Mouse (Mus musculus) adrenal gland, adult 2 months (tissue): Measurements from ENCODE around the gene Gm21188. TPM values are rescaled to one million over a fixed set of nuclear protein-coding genes. Genes with fewer than 3 reads are reported as not detected.
"Not testable (repeated sequence)": the region's sequence is repeated elsewhere in the genome, so short reads cannot be mapped to it uniquely, and the experiment has no call there.

Experiments
- DNase-seq: peaks from one replicate; pipeline ENCODE4 v3.0.0; 2021
- long read RNA-seq: library from polyadenylated mRNA; stranded (forward); transcript quantifications from one replicate; pipeline ENCODE4 v2.0.0, GENCODE M21; 2021
- polyA plus RNA-seq: library from polyadenylated mRNA; depleted of rRNA; stranded (reverse); fragments of >200 nt; gene quantifications from 2 replicates; pipeline ENCODE4 v1.2.3, GENCODE M21; 2012; rRNA removed
- total RNA-seq, 2 experiments: library from RNA; stranded (reverse); gene quantifications; 2 replicates each; pipeline ENCODE4 v1.2.3; 2021

The Gm21188 gene
- not detected for total RNA-seq
- polyA plus RNA-seq: 0.16 TPM in 1 of 2 replicates, not detected in the other
- long read RNA-seq, partial matches to known transcripts: 0 of 2 reads
- long read RNA-seq, other reads (novel, unspliced or antisense): 2 of 2 reads

GRCm38 (mm10) chr13:120052085-120052484, at the start of gene Gm21188:
TSS of gene Gm21188 (minus strand) at chr13:120052194.
- not testable (repeated sequence) for DNase-seq

GRCm38 (mm10) chr13:120099327-120099726, 47.3 kb upstream of the Gm21188 start:
- not testable (repeated sequence) for DNase-seq

- not testable (repeated sequence) for DNase-seq
These were observed 44.9 kb upstream of the Gm21188 start for GRCm38 (mm10) chr13:120096938-120097256.

GRCm38 (mm10) chr13:120096241-120096937, 44.4 kb upstream of the Gm21188 start:
- DNase-seq: peak; percentile 26

- DNase-seq: not testable (repeated sequence)
These were observed 41.0 kb upstream of the Gm21188 start for GRCm38 (mm10) chr13:120092950-120093349.

- DNase-seq: not testable (repeated sequence)
These were observed 27.6 kb upstream of the Gm21188 start for GRCm38 (mm10) chr13:120079644-120080043.

- not testable (repeated sequence) for DNase-seq
These were observed 18.9 kb upstream of the Gm21188 start for GRCm38 (mm10) chr13:120070878-120071277.

- not testable (repeated sequence) for DNase-seq
These were observed 18.1 kb upstream of the Gm21188 start for GRCm38 (mm10) chr13:120070012-120070598.

GRCm38 (mm10) chr13:120063439-120064089, 11.6 kb upstream of the Gm21188 start:
- not testable (repeated sequence) for DNase-seq

- DNase-seq: not testable (repeated sequence)
These were observed 10.9 kb upstream of the Gm21188 start for GRCm38 (mm10) chr13:120062903-120063302.

GRCm38 (mm10) chr13:120048608-120049007, 3.4 kb downstream of the Gm21188 start:
- DNase-seq: not testable (repeated sequence)

GRCm38 (mm10) chr13:120048186-120048585, 3.8 kb downstream of the Gm21188 start:
- DNase-seq: not testable (repeated sequence)

- not testable (repeated sequence) for DNase-seq
These were observed 5.4 kb downstream of the Gm21188 start for GRCm38 (mm10) chr13:120046422-120047209.

GRCm38 (mm10) chr13:120041145-120041544, 10.8 kb downstream of the Gm21188 start:
- DNase-seq: peak; percentile 36

GRCm38 (mm10) chr13:120037881-120038280, 14.1 kb downstream of the Gm21188 start:
- not testable (repeated sequence) for DNase-seq

- not testable (repeated sequence) for DNase-seq
These were observed 15.3 kb downstream of the Gm21188 start for GRCm38 (mm10) chr13:120036577-120037115.

- DNase-seq: not testable (repeated sequence)
These were observed 16.8 kb downstream of the Gm21188 start for GRCm38 (mm10) chr13:120035151-120035550.

- not testable (repeated sequence) for DNase-seq
These were observed 17.4 kb downstream of the Gm21188 start for GRCm38 (mm10) chr13:120034637-120035036.

GRCm38 (mm10) chr13:120033516-120034190, 18.3 kb downstream of the Gm21188 start:
- peak; percentile 26 for DNase-seq

- DNase-seq: not testable (repeated sequence)
These were observed 20.3 kb downstream of the Gm21188 start for GRCm38 (mm10) chr13:120031676-120032075.

GRCm38 (mm10) chr13:120027368-120027767, 24.6 kb downstream of the Gm21188 start:
- not testable (repeated sequence) for DNase-seq
